Mouse (Mus musculus): ENCODE data around the gene Lrmda. TPM values are rescaled to one million over a fixed set of nuclear protein-coding genes. Genes with fewer than 3 reads are reported as not detected.

Gene Lrmda
- total and polyA plus RNA-seq, 2 experiments from 2014 or later, result 0.38 to 0.82 TPM

GRCm38 (mm10) chr14:23093306-23093705 lies 1073.8 kb downstream of the Lrmda start:
- 76% methylated on average over 4 of the region's 4 CpGs for WGBS
- TF ChIP-seq EP300 (IDR thresholded peaks at IDR 0.05; ENCODE audit: low read depth) (no peak), CTCF (IDR thresholded peaks at IDR 0.05; ENCODE audit: low read depth) (no peak)
- H3K4me2 ChIP-seq (ENCODE audit: low read depth, low read length), result no peak overlapping the region

DNA sequence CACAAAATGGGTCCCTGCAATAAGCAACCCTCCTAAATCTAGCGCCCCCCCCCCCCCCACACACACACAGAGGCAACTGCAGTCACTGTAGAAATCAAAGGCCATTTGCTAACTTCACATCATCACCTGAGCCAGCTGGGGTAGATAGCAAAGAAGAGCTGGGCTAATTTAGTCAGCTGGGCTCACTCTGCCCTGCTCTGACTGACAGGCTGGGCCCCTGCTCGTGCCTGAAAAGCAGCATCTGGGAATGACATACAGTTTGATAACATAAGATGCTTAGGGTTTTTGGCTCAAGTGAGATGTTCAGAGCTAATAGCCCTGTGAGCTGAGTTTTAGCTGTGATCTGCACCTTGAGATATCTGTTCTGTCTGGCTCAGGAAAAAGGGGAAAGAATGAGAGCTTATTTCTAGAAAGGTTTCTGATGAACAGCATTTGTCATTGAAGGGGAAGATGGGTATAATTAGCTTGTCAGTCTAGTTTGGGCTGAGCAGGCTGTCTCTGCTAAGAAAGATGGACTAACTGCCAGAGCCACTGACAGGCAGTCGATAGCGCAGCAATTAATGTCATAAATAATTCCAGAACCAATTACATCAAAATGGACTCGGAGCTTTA lies 1075.1 kb downstream of the Lrmda start:
- WGBS, result 53% methylated on average over 5 of the region's 5 CpGs

More at GRCm38 (mm10) chr14:23093306-23093705, 1073.8 kb downstream of the Lrmda start:
- Histone ChIP-seq H3K27me3 (ENCODE audit: control insufficient read depth, insufficient read depth, low read length) (no peaks in the 10 kb centered on the region), H3K9ac (replicated peaks; ENCODE audit: low read depth, low read length) (no peak overlapping the region), H3K4me1 (ENCODE audit: control insufficient read depth, insufficient read depth) (no peaks in the 10 kb centered on the region), H3K4me3 (ENCODE audit: low read depth, low read length) (no peak overlapping the region), H3K36me3 (replicated peaks; ENCODE audit: control insufficient read depth, insufficient read depth, low read length) (no peaks in the 10 kb centered on the region), H3K9me3 (replicated peaks; ENCODE audit: control insufficient read depth, low read length) (no peaks in the 10 kb centered on the region), H3K27ac (ENCODE audit: low read depth) (no peak overlapping the region)
- DNase-seq (ENCODE audit: low spot score) (no peak), ATAC-seq (ENCODE audit: insufficient read depth, low read depth) (no peak)

GRCm38 (mm10) chr14:23095158-23096016 lies 1075.9 kb downstream of the Lrmda start:
- H3K4me2 ChIP-seq (ENCODE audit: low read depth, low read length), result no peak overlapping the region
- no peak for DNase-seq (ENCODE audit: low spot score)
- H3K36me3 ChIP-seq (replicated peaks; ENCODE audit: control insufficient read depth, insufficient read depth, low read length), result no peaks in the 10 kb centered on the region
- no peaks in the 10 kb centered on the region for H3K27me3 ChIP-seq (ENCODE audit: control insufficient read depth, insufficient read depth, low read length)
- no peak overlapping the region for H3K9ac ChIP-seq (replicated peaks; ENCODE audit: low read depth, low read length)
- no peak overlapping the region for H3K27ac ChIP-seq (ENCODE audit: low read depth)
- ATAC-seq (ENCODE audit: insufficient read depth, low read depth), result no peak
- no peaks in the 10 kb centered on the region for H3K4me1 ChIP-seq (ENCODE audit: control insufficient read depth, insufficient read depth)
- no peak for TF ChIP-seq CTCF (IDR thresholded peaks at IDR 0.05; ENCODE audit: low read depth)
- no peak for TF ChIP-seq EP300 (IDR thresholded peaks at IDR 0.05; ENCODE audit: low read depth)
- no peaks in the 10 kb centered on the region for H3K9me3 ChIP-seq (replicated peaks; ENCODE audit: control insufficient read depth, low read length)
- H3K4me3 ChIP-seq (ENCODE audit: low read depth, low read length), result no peak overlapping the region
- 74% methylated on average over 10 of the region's 10 CpGs for WGBS

More for the DNA sequence above, 1075.1 kb downstream of the Lrmda start:
- Histone ChIP-seq H3K27me3 (ENCODE audit: control insufficient read depth, insufficient read depth, low read length) (no peaks in the 10 kb centered on the region), H3K9ac (replicated peaks; ENCODE audit: low read depth, low read length) (no peak overlapping the region), H3K4me1 (ENCODE audit: control insufficient read depth, insufficient read depth) (no peaks in the 10 kb centered on the region), H3K4me3 (ENCODE audit: low read depth, low read length) (no peak overlapping the region), H3K9me3 (replicated peaks; ENCODE audit: control insufficient read depth, low read length) (no peaks in the 10 kb centered on the region), H3K27ac (ENCODE audit: low read depth) (no peak overlapping the region), H3K36me3 (replicated peaks; ENCODE audit: control insufficient read depth, insufficient read depth, low read length) (no peaks in the 10 kb centered on the region), H3K4me2 (ENCODE audit: low read depth, low read length) (no peak overlapping the region)
- TF ChIP-seq CTCF (IDR thresholded peaks at IDR 0.05; ENCODE audit: low read depth), result no peak
- no peak for TF ChIP-seq EP300 (IDR thresholded peaks at IDR 0.05; ENCODE audit: low read depth)
- DNase-seq (ENCODE audit: low spot score) (no peak), ATAC-seq (ENCODE audit: insufficient read depth, low read depth) (no peak)

DNA sequence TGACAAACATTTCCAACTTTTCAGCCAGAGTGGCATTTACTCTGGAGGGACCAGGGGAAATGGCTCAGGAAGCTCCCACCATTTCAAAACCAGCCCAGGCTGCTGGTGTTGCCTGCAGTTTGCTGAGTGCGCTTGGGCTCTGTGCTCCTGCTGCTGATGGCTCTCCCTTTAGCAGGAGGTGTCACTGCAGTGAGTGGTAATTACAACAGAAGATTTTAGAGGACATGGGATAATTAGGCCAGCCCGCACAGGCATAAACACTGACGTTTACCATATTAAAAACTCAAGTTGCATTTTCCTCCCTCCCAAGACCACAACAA lies 1076.5 kb downstream of the Lrmda start:
- no peaks in the 10 kb centered on the region for H3K9me3 ChIP-seq (replicated peaks; ENCODE audit: control insufficient read depth, low read length)
- 59% methylated on average over 3 of the region's 3 CpGs for WGBS
- no peaks in the 10 kb centered on the region for H3K27me3 ChIP-seq (ENCODE audit: control insufficient read depth, insufficient read depth, low read length)
- no peak for DNase-seq (ENCODE audit: low spot score)
- no peak for ATAC-seq (ENCODE audit: insufficient read depth, low read depth)
- no peak overlapping the region for H3K9ac ChIP-seq (replicated peaks; ENCODE audit: low read depth, low read length)
- no peak overlapping the region for H3K4me3 ChIP-seq (ENCODE audit: low read depth, low read length)
- H3K4me1 ChIP-seq (ENCODE audit: control insufficient read depth, insufficient read depth), result no peaks in the 10 kb centered on the region
- no peak overlapping the region for H3K27ac ChIP-seq (ENCODE audit: low read depth)
- no peak overlapping the region for H3K4me2 ChIP-seq (ENCODE audit: low read depth, low read length)
- no peaks in the 10 kb centered on the region for H3K36me3 ChIP-seq (replicated peaks; ENCODE audit: control insufficient read depth, insufficient read depth, low read length)
- TF ChIP-seq CTCF (IDR thresholded peaks at IDR 0.05; ENCODE audit: low read depth) (no peak), EP300 (IDR thresholded peaks at IDR 0.05; ENCODE audit: low read depth) (no peak)

- no peak overlapping the region for H3K4me3 ChIP-seq (ENCODE audit: low read depth, low read length)
- H3K36me3 ChIP-seq (replicated peaks; ENCODE audit: control insufficient read depth, insufficient read depth, low read length), result no peaks in the 10 kb centered on the region
- H3K9me3 ChIP-seq (replicated peaks; ENCODE audit: control insufficient read depth, low read length), result no peaks in the 10 kb centered on the region
- H3K27me3 ChIP-seq (ENCODE audit: control insufficient read depth, insufficient read depth, low read length), result no peaks in the 10 kb centered on the region
- H3K9ac ChIP-seq (replicated peaks; ENCODE audit: low read depth, low read length), result no peak overlapping the region
- H3K27ac ChIP-seq (ENCODE audit: low read depth), result no peak overlapping the region
- ATAC-seq (ENCODE audit: insufficient read depth, low read depth), result no peak
- 75% methylated on average over 4 of the region's 4 CpGs for WGBS
- no peak for TF ChIP-seq EP300 (IDR thresholded peaks at IDR 0.05; ENCODE audit: low read depth)
- TF ChIP-seq CTCF (IDR thresholded peaks at IDR 0.05; ENCODE audit: low read depth), result no peak
- no peak for DNase-seq (ENCODE audit: low spot score)
- no peaks in the 10 kb centered on the region for H3K4me1 ChIP-seq (ENCODE audit: control insufficient read depth, insufficient read depth)
- H3K4me2 ChIP-seq (ENCODE audit: low read depth, low read length), result no peak overlapping the region
Observed at GRCm38 (mm10) chr14:23096405-23096804, 1076.9 kb downstream of the Lrmda start.

Small RNAs within 50 kb of the gene (microRNA-seq; reads per million reads assigned to microRNA genes)
- gene Gm27532, result not detected

Other genes with a start within 250 kb of the Lrmda start
- 619 and 692 TPM in 2 replicates for gene Vdac2, start 194.5 kb upstream of the Lrmda start, total RNA-seq (2014; rRNA removed; ENCODE audit: low replicate concordance)
- 660 and 663 TPM in 2 replicates for gene Vdac2, start 194.5 kb upstream of the Lrmda start, polyA plus RNA-seq (2015; fragmentation: Nextera tagmentation; extraction: Ambion mirVana)
- 18.3 and 53.5 TPM in 2 replicates for gene Comtd1, start 170.7 kb upstream of the Lrmda start, total RNA-seq (2014; rRNA removed; ENCODE audit: low replicate concordance)
- gene Comtd1, start 170.7 kb upstream of the Lrmda start, polyA plus RNA-seq (2015; fragmentation: Nextera tagmentation; extraction: Ambion mirVana), result 27.8 and 30.6 TPM in 2 replicates
- 1.8 and 3.5 TPM in 2 replicates for gene Zfp503, start 30.1 kb upstream of the Lrmda start, total RNA-seq (2014; rRNA removed; ENCODE audit: low replicate concordance)
- 0.61 and 0.84 TPM in 2 replicates for gene Zfp503, start 30.1 kb upstream of the Lrmda start, polyA plus RNA-seq (2015; fragmentation: Nextera tagmentation; extraction: Ambion mirVana)

Data from heart, postnatal 0 days (tissue).